Mouse (Mus musculus) kidney, adult 8-10 months (tissue): Measurements from ENCODE around the gene Gemin5.
"Not testable (repeated sequence)": the region's sequence is repeated elsewhere in the genome, so short reads cannot be mapped to it uniquely, and the experiment has no call there.

ENCODE experiments used
- DNase-seq, 2 experiments: peaks; one replicate each; pipeline ENCODE4 v3.0.0; 2022

Gemin5 gene

DNA sequence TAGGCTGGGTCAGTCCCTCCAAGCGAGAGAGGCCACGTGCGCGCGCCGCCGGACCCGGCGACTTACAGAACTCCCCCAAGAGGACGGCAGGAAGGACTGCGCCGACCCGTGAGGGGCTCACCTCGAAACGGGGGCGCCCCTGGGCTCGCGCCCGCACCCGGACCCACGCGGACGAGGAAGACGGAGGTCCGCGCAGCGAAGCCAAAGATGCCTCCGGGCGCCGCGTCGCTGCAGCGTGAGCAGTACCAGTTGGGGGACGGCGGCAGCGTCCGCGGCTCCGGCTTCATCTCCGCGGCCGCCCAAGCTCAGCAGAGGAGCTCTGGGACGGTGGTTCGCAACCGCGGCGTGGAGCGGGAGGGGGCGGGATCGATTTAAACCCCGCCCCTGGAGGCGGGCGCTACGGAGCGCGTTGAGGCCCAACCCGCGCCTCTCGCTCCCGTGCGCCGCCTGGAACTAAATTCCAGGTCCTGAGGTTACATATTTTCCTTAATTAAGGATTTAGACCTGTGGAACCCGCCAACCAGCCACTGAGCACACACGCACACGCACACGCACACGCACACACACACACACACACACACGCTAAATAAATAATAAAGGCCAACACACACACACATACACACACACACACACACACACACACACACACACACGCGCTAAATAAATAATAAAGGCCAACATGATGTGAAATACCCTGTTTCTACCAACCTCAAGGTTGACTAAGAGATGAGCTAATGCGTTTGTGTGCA is at the start of gene Gemin5:
TSS of gene Gemin5 (minus strand) at position 373 of the 749 bp plus-strand sequence.
- peak; percentile 77 to 84 for DNase-seq

DNA sequence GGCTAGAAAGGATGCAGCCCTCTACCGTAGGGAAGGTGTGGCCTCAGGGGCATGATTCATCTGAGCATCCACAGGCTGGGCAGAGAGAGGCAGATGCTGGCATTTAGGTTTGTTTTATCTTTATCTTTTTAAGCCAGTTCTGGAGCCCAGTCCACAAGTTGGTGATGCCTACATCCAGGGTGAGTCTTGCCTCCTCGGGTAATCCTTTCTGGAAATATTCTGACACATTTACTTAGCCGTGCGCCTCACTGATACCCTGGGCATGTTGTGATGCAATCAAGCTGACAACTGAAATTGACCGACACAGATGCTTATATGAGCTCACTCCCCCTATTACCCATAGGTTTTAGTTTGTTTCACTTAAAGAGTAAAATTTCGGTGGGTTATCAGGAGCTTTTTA is 48.5 kb upstream of the Gemin5 start:
- DNase-seq = no peak

DNA sequence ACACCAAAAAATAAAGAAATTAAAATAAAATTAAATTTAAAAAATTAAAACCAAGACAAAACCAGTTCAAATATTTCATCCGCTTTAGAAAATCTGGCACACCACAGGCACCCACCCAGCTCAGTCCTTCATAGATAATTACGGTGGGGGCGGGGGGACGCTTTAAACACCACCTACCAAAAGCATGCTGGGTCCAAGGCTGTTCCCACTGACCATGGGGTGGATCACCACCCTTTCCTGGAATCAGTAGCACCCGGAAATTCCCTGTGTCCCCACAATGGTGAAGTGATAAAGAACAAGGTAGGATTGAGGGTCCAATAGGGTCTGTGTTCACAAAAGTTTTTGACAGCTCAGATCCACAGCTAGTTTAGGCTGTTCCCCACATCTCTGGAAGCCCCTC is 47.5 kb upstream of the Gemin5 start:
- DNase-seq = no peak

- DNase-seq = not testable (repeated sequence)
These were observed 46.7 kb upstream of the Gemin5 start for GRCm38 (mm10) chr11:58215049-58215430.

DNA sequence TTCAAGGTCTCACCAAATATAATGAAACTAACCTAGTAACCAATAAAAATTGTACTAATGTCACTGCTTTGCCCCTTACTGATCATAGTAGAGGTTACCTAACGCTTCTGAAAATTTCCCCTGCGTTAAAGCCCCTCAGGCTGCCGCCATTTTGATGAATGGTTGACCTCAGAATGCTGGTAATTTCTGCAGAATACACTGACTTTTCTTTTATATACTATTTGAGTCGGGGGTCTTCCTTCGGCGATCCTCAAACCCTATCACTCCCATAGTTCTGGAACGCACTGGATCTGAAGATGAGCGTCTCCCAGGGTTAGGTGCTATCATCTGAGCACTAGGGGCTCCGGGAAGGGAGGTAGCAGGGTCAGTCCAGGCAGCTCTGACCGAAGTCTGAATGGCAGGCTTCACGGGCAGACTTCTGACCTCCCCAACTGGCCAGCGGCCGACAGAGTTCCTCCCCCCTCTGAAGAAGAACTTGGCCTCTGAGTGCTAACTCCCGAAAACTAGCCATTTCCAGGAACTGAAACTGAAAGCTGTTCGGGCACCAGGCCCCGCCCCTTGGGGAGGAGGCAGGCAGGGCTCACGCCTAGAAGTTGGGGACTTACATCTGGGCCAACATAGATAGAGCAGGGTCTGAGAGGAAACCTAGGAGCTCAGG is 46.2 kb upstream of the Gemin5 start:
- DNase-seq = peak; percentile 94 to 96

GRCm38 (mm10) chr11:58213673-58214342 is 45.5 kb upstream of the Gemin5 start:
- DNase-seq = no peak

DNA sequence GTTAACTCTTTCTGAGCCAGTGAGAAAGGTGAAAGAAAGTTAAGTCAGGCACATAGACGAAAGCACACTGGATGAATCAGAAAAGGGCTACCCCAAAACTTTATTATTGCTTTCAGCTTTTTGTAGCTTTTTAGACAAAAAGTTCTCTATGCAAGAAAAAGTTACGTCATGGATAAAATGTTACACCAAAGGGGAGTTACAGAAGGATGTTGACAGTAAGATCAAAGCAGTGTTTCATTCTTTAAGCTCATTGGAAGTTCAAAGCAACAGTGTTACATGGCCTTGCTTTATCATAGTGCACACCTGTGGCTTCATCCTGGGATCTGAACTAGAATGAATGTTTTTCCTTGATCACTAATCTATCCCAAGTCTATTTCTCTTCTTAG is 43.3 kb upstream of the Gemin5 start:
- DNase-seq = no peak

GRCm38 (mm10) chr11:58211062-58211681 is 42.8 kb upstream of the Gemin5 start:
- DNase-seq = no peak

DNA sequence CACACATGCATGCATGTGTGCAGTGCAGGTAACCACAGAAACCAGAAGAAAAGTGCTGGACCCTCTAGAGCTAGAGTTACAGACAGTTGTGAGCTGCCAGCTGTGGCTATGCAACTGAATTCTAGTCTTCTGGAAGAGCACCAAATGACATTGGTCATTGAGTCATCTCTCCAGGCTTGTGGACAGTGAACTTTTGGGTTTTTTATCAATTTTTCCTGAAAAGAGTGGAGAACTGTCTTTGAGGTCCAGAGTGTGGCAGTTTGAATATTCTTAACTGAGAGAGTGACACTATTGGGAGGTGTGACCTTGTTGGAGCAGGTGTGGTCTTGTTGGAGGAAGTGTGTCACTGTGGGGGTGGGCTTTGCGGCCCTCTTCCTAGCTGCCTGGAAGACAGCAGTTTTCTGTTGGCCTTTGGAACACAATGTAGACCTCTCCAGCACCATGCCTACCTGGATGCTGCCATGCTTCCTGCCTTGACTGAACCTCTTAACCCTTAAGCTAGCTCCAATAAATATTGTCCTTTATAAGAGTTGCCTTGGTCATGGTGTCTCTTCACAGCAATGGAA is 42.1 kb upstream of the Gemin5 start:
- DNase-seq = no peak

GRCm38 (mm10) chr11:58201052-58201451 is 32.7 kb upstream of the Gemin5 start:
- no peak for DNase-seq

DNA sequence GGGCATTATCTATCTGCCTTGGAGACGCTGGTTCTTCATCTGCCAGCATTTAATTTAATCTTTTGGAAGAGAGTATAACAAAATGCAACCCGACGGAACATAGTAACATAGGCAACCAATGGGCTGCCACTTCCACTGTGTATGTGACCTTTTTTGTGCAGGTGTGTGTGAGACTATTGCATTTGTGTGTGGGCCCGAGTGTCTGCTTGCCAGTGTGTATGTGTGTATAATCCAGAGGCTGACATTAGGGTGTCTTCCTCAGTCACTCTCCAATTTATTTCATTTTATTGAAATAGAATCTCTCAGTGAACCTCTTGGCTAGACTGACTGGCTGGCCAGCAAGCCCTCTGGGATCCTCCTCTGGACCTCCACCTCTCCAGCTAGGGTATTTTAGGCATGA is 31.9 kb upstream of the Gemin5 start:
- no peak for DNase-seq

- peak; percentile 82 to 87 for DNase-seq
These were observed 31.1 kb upstream of the Gemin5 start, which contains the start of the genes Igtp and Irgm2 for GRCm38 (mm10) chr11:58199229-58200037. Gene Igtp, plus strand, starts transcription at chr11:58199556. Gene Irgm2, plus strand, starts transcription at chr11:58199618.

DNA sequence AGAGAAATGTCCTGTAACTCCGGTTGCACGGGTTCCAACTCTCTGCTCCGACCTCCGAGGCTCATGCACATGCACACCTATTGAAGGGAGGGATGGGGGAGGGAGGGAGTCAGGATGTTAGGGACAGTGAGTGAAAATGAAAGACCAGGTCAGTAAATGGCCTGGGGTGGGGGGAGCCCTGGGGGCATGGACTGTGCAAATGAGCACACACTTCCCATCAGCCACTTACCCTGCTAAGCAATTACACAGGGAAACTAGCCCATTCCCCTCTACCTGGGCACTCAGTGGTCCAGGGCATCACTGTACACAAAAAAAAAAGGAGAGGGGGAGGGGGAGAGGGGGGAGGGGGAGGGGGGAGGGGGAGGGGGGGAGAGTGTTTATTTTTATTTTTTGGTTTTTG is 30.3 kb upstream of the Gemin5 start:
- DNase-seq = no peak

GRCm38 (mm10) chr11:58193860-58194520 is 25.7 kb upstream of the Gemin5 start:
- DNase-seq = no peak

- DNase-seq = no peak
These were observed 25.0 kb upstream of the Gemin5 start for GRCm38 (mm10) chr11:58193326-58193725.

GRCm38 (mm10) chr11:58189675-58190074 is 21.3 kb upstream of the Gemin5 start:
- DNase-seq = no peak

GRCm38 (mm10) chr11:58183579-58183978 is 15.2 kb upstream of the Gemin5 start:
- no peak for DNase-seq

- peak; percentile 56 to 63 for DNase-seq
These were observed 12.4 kb upstream of the Gemin5 start for GRCm38 (mm10) chr11:58180756-58181155.

DNA sequence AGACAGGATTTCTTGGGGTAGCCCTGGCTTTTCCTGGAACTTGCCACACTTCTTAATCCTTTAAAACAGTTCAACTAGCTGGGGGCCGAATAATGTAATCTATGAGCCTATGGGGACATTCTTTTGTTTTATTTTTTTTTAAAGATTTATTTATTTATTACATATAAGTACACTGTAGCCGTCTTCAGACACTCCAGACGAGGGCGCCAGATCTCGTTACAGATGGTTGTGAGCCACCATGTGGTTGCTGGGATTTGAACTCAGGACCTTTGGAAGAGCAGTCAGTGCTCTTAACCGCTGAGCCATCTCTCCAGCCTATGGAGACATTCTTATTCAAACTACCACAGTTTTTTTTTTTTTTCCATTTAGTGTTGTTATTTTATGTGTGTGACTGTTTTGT is 11.6 kb upstream of the Gemin5 start:
- not testable (repeated sequence) for DNase-seq

GRCm38 (mm10) chr11:58179563-58179962 is 11.2 kb upstream of the Gemin5 start:
- peak; percentile 81 to 85 for DNase-seq

DNA sequence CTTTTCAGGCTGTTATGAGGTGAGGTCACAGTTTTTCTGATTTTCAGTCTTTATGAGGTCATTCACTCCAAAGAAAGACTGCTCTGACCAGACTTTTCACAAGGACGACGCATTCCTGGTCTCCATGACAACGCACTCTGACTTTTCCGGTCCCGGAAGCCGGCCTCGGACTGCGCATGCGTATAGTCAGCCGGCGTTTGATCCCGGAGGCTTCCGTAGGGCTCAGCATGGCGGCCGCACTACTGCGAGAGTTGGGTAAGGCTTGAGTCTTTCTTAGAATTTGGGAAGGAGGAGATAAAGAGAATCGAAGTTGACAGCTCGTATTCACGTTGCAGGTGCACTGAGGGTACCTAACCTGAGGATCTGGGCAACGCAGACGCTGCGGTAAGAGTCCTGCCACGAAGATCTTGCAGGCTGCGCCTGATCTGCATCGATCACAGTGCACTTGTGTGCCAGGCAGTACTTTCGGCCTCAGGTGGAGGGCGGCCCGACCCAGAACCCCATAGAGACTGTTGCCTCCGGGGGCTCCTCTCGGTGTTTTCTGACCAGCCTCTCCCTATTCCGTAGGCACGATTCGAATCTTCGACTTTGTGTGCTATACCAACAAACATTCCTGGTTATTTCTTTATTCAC is 3.2 kb upstream of the Gemin5 start, which contains the start of gene Mrpl22:
TSS of gene Mrpl22 (plus strand) at position 203 of the 633 bp plus-strand sequence.
- DNase-seq = peak; percentile 97 to 98
